23 mouse cellular contexts compared by ENCODE assay signal in the genomic region with DNA sequence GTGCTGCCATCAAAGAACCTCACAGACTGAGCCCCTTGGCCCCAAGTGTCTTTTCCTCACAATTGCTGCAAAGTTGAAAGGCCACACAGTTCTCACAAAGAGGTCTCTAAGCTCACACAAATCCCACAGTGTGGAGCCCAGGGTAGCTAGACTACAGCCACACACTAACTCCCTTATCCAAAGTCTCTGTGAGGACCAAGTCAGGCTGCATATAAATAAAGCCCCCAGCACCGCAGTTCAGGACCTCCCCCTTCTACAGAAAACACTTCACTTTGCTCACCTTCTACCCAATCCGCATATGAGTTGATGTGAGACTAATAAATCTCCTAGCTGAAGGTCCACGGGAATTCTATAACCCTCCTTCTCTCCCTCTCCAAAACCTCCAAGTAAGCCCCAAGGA. TPM values are rescaled to one million over a fixed set of nuclear protein-coding genes. Genes with fewer than 3 reads are reported as not detected.
DNase-seq lines count a peak whose midpoint lies in the region; ATAC-seq and TF ChIP-seq lines count a peak whose summit lies in the region.
"Had no signal": no experiment of that assay in that cellular context is flagged by ENCODE, and none has a peak within 500 bp of the region (broad histone marks: within the 10 kb centered on the region; RNA-seq: fewer than 3 reads in every experiment).

No protein-coding gene starts in this region.

- no peaks in the 10 kb centered on the region for H3K9me3 ChIP-seq in liver, postnatal 0 days (ENCODE audit: low read length)
- no peaks in the 10 kb centered on the region for H3K9me3 ChIP-seq in liver, embryonic 11.5 days (ENCODE audit: control insufficient read depth, low read length)
- H3K9me3 ChIP-seq in neural tube, embryonic 15.5 days (replicated peaks) = no peaks in the 10 kb centered on the region
- H3K9me3 ChIP-seq in hindbrain, embryonic 14.5 days (ENCODE audit: control insufficient read depth, low read length) = no peaks in the 10 kb centered on the region
- H3K9me3 ChIP-seq: forebrain, embryonic 10.5 days; forebrain, embryonic 13.5 days; heart, embryonic 10.5 days; heart, embryonic 13.5 days; hindbrain, embryonic 15.5 days had no signal

- H3K4me2 ChIP-seq in liver, postnatal 0 days (ENCODE audit: low read depth, low read length) = peak overlapping the region; percentile 51; the same call in 1 of the 2 replicates
- H3K4me2 ChIP-seq in liver, embryonic 11.5 days = no peak overlapping the region
- H3K4me2 ChIP-seq in neural tube, embryonic 15.5 days = no peak overlapping the region
- no peak overlapping the region for H3K4me2 ChIP-seq in hindbrain, embryonic 14.5 days (replicated peaks)
- H3K4me2 ChIP-seq: forebrain, embryonic 13.5 days; heart, embryonic 13.5 days; hindbrain, embryonic 15.5 days had no signal

- H3K4me3 ChIP-seq in liver, postnatal 0 days (ENCODE audit: low read depth, low read length) = no peak overlapping the region
- no peak overlapping the region for H3K4me3 ChIP-seq in liver, embryonic 11.5 days (ENCODE audit: low read depth, low read length)
- H3K4me3 ChIP-seq in neural tube, embryonic 15.5 days (replicated peaks) = no peak overlapping the region
- no peak overlapping the region for H3K4me3 ChIP-seq in hindbrain, embryonic 14.5 days (replicated peaks; ENCODE audit: low read length)
- H3K4me3 ChIP-seq: forebrain, embryonic 10.5 days; forebrain, embryonic 13.5 days; heart, embryonic 10.5 days; heart, embryonic 13.5 days; hindbrain, embryonic 15.5 days had no signal

- WGBS in liver, postnatal 0 days (ENCODE audit: insufficient replicate concordance) = 66% methylated on average over 3 of the region's 3 CpGs
- 72% methylated on average over 3 of the region's 3 CpGs for WGBS in liver, embryonic 11.5 days
- 43% methylated on average over 3 of the region's 3 CpGs for WGBS in neural tube, embryonic 15.5 days
- WGBS in hindbrain, embryonic 14.5 days = 59% methylated on average over 3 of the region's 3 CpGs

- peak overlapping the region; percentile 71; the same call in 1 of the 2 replicates for H3K27ac ChIP-seq in liver, postnatal 0 days (ENCODE audit: low read depth)
- no peak overlapping the region for H3K27ac ChIP-seq in liver, embryonic 11.5 days (ENCODE audit: low read depth, low read length)
- no peak overlapping the region for H3K27ac ChIP-seq in neural tube, embryonic 15.5 days (replicated peaks)
- H3K27ac ChIP-seq in hindbrain, embryonic 14.5 days = no peak overlapping the region
- H3K27ac ChIP-seq: forebrain, embryonic 10.5 days; forebrain, embryonic 13.5 days; heart, embryonic 10.5 days; heart, embryonic 13.5 days; hindbrain, embryonic 15.5 days had no signal

- no peaks in the 10 kb centered on the region for H3K36me3 ChIP-seq in liver, postnatal 0 days (replicated peaks; ENCODE audit: insufficient read depth, low read length)
- no peaks in the 10 kb centered on the region for H3K36me3 ChIP-seq in liver, embryonic 11.5 days (ENCODE audit: control insufficient read depth, insufficient read depth, low read length)
- H3K36me3 ChIP-seq in neural tube, embryonic 15.5 days = no peaks in the 10 kb centered on the region
- no peaks in the 10 kb centered on the region for H3K36me3 ChIP-seq in hindbrain, embryonic 14.5 days (replicated peaks; ENCODE audit: control insufficient read depth, insufficient read depth)
- H3K36me3 ChIP-seq: forebrain, embryonic 10.5 days; heart, embryonic 10.5 days; hindbrain, embryonic 15.5 days had no signal

- H3K9ac ChIP-seq in liver, postnatal 0 days (replicated peaks) = no peak overlapping the region
- H3K9ac ChIP-seq in liver, embryonic 11.5 days (ENCODE audit: low read depth, low read length) = no peak overlapping the region
- no peak overlapping the region for H3K9ac ChIP-seq in neural tube, embryonic 15.5 days (replicated peaks)
- no peak overlapping the region for H3K9ac ChIP-seq in hindbrain, embryonic 14.5 days
- H3K9ac ChIP-seq: forebrain, embryonic 13.5 days; heart, embryonic 13.5 days; hindbrain, embryonic 15.5 days had no signal

- DNase-seq in heart, adult 11 months = peak; percentile 70
- no peak for DNase-seq in heart, adult 8-10 months (ENCODE audit: low spot score)
- no peak for DNase-seq in liver, postnatal 0 days
- DNase-seq in liver, embryonic 11.5 days (ENCODE audit: low spot score) = no peak
- DNase-seq in hindbrain, embryonic 14.5 days (ENCODE audit: low spot score) = no peak
- DNase-seq: adrenal gland, adult 8-10 months; adrenal gland, postnatal 25 days; cerebellum, adult 18-20 months; cerebellum, adult 9-10 months; cerebellum, postnatal 14 days; gastrocnemius, postnatal 10 days; gastrocnemius, postnatal 36 days; heart, adult 18-20 months; heart, postnatal 14 days; heart, postnatal 4 days had no signal

- ATAC-seq in liver, postnatal 0 days = no peak
- ATAC-seq in liver, embryonic 11.5 days (replicated peaks; ENCODE audit: low FRiP score) = no peak
- ATAC-seq in neural tube, embryonic 15.5 days (ENCODE audit: low FRiP score) = 0 out of 2 replicates have a peak, but pooled peaks have one; percentile 43
- no peak for ATAC-seq in hindbrain, embryonic 14.5 days (ENCODE audit: low FRiP score)
- ATAC-seq: activated CD4-positive, CD25-positive, alpha-beta regulatory T cell, adult 4 months; forebrain, embryonic 13.5 days; forebrain, embryonic 16.5 days had no signal

- no peaks in the 10 kb centered on the region for H3K27me3 ChIP-seq in liver, postnatal 0 days (ENCODE audit: insufficient read depth, low read length)
- H3K27me3 ChIP-seq in liver, embryonic 11.5 days (replicated peaks; ENCODE audit: control insufficient read depth, insufficient read depth, low read length) = no peaks in the 10 kb centered on the region
- no peaks in the 10 kb centered on the region for H3K27me3 ChIP-seq in neural tube, embryonic 15.5 days (replicated peaks)
- H3K27me3 ChIP-seq in hindbrain, embryonic 14.5 days (ENCODE audit: control insufficient read depth, insufficient read depth, low read length) = no peaks in the 10 kb centered on the region
- H3K27me3 ChIP-seq: forebrain, embryonic 13.5 days; heart, embryonic 13.5 days; hindbrain, embryonic 15.5 days had no signal

- no peak for TF ChIP-seq EP300 in liver, postnatal 0 days (IDR thresholded peaks at IDR 0.05; ENCODE audit: low read depth)

- no peak for TF ChIP-seq CTCF in liver, postnatal 0 days (IDR thresholded peaks at IDR 0.05; ENCODE audit: low read depth)

- H3K4me1 ChIP-seq in liver, postnatal 0 days (ENCODE audit: insufficient read depth) = peaks cover 21% of the 10 kb centered on the region
- H3K4me1 ChIP-seq in liver, embryonic 11.5 days (replicated peaks; ENCODE audit: control insufficient read depth, insufficient read depth, low read length) = no peaks in the 10 kb centered on the region
- H3K4me1 ChIP-seq in neural tube, embryonic 15.5 days = peaks cover 20% of the 10 kb centered on the region
- peaks cover 11% of the 10 kb centered on the region; the same call in 1 of the 2 replicates for H3K4me1 ChIP-seq in hindbrain, embryonic 14.5 days (replicated peaks; ENCODE audit: control insufficient read depth, insufficient read depth, low read length)
- H3K4me1 ChIP-seq: heart, embryonic 10.5 days had no signal

RNA-seq across cellular contexts. Expression of a gene that starts 8.9 kb away (rescaled TPM):
- 10 to 100 TPM; 65.8 to 70.2 (median 67.9) TPM for total RNA-seq in heart, adult 8-10 months (2022)
- polyA plus RNA-seq in liver, postnatal 0 days (2015; fragmentation: Nextera tagmentation; extraction: Ambion mirVana) = 59.7 and 67.5 TPM in 2 replicates
- 46.9 and 51.5 TPM in 2 replicates for polyA plus RNA-seq in liver, embryonic 11.5 days (2014; fragmentation: Nextera tagmentation; extraction: Ambion mirVana)
- 114 and 129 TPM in 2 replicates for polyA plus RNA-seq in neural tube, embryonic 15.5 days (2015; fragmentation: Nextera tagmentation; extraction: Ambion mirVana)
- polyA plus RNA-seq in hindbrain, embryonic 14.5 days (2014; fragmentation: Nextera tagmentation; extraction: Ambion mirVana) = 130 and 152 TPM in 2 replicates

RNA-seq across cellular contexts. Expression of a gene that starts 24.8 kb away (rescaled TPM):
- total RNA-seq in heart, adult 8-10 months (2022) = 1,000 to 10,000 TPM in 2 of 4 experiments, 100 to 1,000 TPM in 2; 847 to 1,031 (median 927) TPM
- 756 and 780 TPM in 2 replicates for polyA plus RNA-seq in liver, postnatal 0 days (2015; fragmentation: Nextera tagmentation; extraction: Ambion mirVana)
- polyA plus RNA-seq in liver, embryonic 11.5 days (2014; fragmentation: Nextera tagmentation; extraction: Ambion mirVana) = 708 and 720 TPM in 2 replicates
- 849 and 1,018 TPM in 2 replicates for polyA plus RNA-seq in neural tube, embryonic 15.5 days (2015; fragmentation: Nextera tagmentation; extraction: Ambion mirVana)
- 903 and 999 TPM in 2 replicates for polyA plus RNA-seq in hindbrain, embryonic 14.5 days (2014; fragmentation: Nextera tagmentation; extraction: Ambion mirVana)
